Mouse (Mus musculus) midbrain, postnatal 0 days (tissue): ENCODE data around the gene Gm49336. TPM values are rescaled to one million over a fixed set of nuclear protein-coding genes. Genes with fewer than 3 reads are reported as not detected.

ENCODE experiments used
- ATAC-seq: fragments of 200-750 bp; cut with Nextera tagmentation; 2 replicates; pipeline ENCODE4 v1.8.0; 2017; ENCODE audit warnings: moderate number of reproducible peaks, mild to moderate bottlenecking, moderate TSS enrichment, moderate library complexity; ENCODE audit not compliant: low FRiP score
- DNase-seq: peaks from one replicate; pipeline ENCODE4 v3.0.0-alpha.2; 2015; ENCODE audit warnings: low spot score
- H3K27ac ChIP-seq: fragments of 300-500 bp; sonication (generic); 2 replicates; pipeline ENCODE4 v1.5.1; 2014; ENCODE audit warnings: low read depth, mild to moderate bottlenecking, low read length, mixed read lengths
- H3K27me3 ChIP-seq: fragments of 300-500 bp; sonication (generic); 2 replicates; pipeline ENCODE4 v1.6.1; 2014; ENCODE audit warnings: low read length, control low read depth, mixed read lengths; ENCODE audit not compliant: insufficient read depth
- H3K36me3 ChIP-seq: fragments of 300-500 bp; sonication (generic); 2 replicates; pipeline ENCODE4 v1.6.1; 2014; ENCODE audit warnings: low read length, control low read depth, mixed read lengths; ENCODE audit not compliant: insufficient read depth
- H3K4me1 ChIP-seq: fragments of 300-500 bp; sonication (generic); 2 replicates; pipeline ENCODE4 v1.6.1; 2014; ENCODE audit warnings: mild to moderate bottlenecking, control low read depth, antibody characterized with exemption, low read length, mixed read lengths; ENCODE audit not compliant: insufficient read depth
- H3K4me2 ChIP-seq: fragments of 300-500 bp; sonication (generic); 2 replicates; pipeline ENCODE4 v1.6.1; 2014; ENCODE audit warnings: low read depth, mild to moderate bottlenecking, low read length, mixed read lengths; ENCODE audit not compliant: poor library complexity, severe bottlenecking
- H3K4me3 ChIP-seq: fragments of 300-500 bp; sonication (generic); 2 replicates; pipeline ENCODE4 v1.5.1; 2014; ENCODE audit warnings: low read depth, mild to moderate bottlenecking, low read length, moderate library complexity
- H3K9ac ChIP-seq: fragments of 300-500 bp; sonication (generic); replicated peaks from 2 replicates; pipeline ENCODE4 v1.6.1; 2014; ENCODE audit warnings: mild to moderate bottlenecking, low read length, moderate library complexity, mixed read lengths; ENCODE audit not compliant: poor library complexity, severe bottlenecking
- H3K9me3 ChIP-seq: fragments of 300-500 bp; sonication (generic); 2 replicates; pipeline ENCODE4 v1.6.1; 2016; ENCODE audit warnings: low read length, control low read depth
- CTCF ChIP-seq: IDR thresholded peaks from 2 replicates; pipeline ENCODE4 v1.5.1; 2016; ENCODE audit warnings: antibody characterized with exemption, mild to moderate bottlenecking
- whole genome bisulfite sequencing: fragments of 180-500 bp; shearing (Covaris S2); extraction: QIAGEN DNeasy Blood & Tissue Kit; methylation state at CpG from one replicate; pipeline ENCODE4 v1.1.7; 2014; 5-methylcytosine and 5-hydroxymethylcytosine counted together
- polyA plus RNA-seq: library from polyadenylated mRNA; unstranded; fragments of >200 nt; fragmentation: Nextera tagmentation; extraction: Ambion mirVana; gene quantifications from 2 replicates; pipeline ENCODE4 v1.2.1, GENCODE M21; 2015
- total RNA-seq: library from RNA; depleted of rRNA; stranded (reverse); fragments of >200 nt; gene quantifications from 2 replicates; pipeline ENCODE4 v1.2.3, GENCODE M21; 2014

Gm49336 gene
- total and polyA plus RNA-seq, 2 experiments from 2014 or later = 36.9 to 115 TPM

GRCm38 (mm10) chr14:60216125-60216524 is 35.2 kb downstream of the Gm49336 start:
- H3K36me3 ChIP-seq = peaks cover 6% of the 10 kb centered on the region; the same call in 1 of the 2 replicates
- WGBS = 100% methylated on average over 1 of the region's 1 CpGs

GRCm38 (mm10) chr14:60215000-60215399 is 36.3 kb downstream of the Gm49336 start:
- Histone ChIP-seq H3K9ac (no peak overlapping the region), H3K36me3 (peaks cover 4% of the 10 kb centered on the region; the same call in 1 of the 2 replicates), H3K4me3 (no peak overlapping the region), H3K4me2 (no peak overlapping the region), H3K27ac (no peak overlapping the region), H3K27me3 (no peaks in the 10 kb centered on the region), H3K9me3 (no peaks in the 10 kb centered on the region), H3K4me1 (no peaks in the 10 kb centered on the region)
- no peak for TF ChIP-seq CTCF
- WGBS = 96% methylated on average over 3 of the region's 3 CpGs
- ATAC-seq (no peak), DNase-seq (no peak)

More at GRCm38 (mm10) chr14:60216125-60216524, 35.2 kb downstream of the Gm49336 start:
- H3K4me3 ChIP-seq = no peak overlapping the region
- H3K9ac ChIP-seq = no peak overlapping the region
- no peaks in the 10 kb centered on the region for H3K27me3 ChIP-seq
- H3K27ac ChIP-seq = no peak overlapping the region
- ATAC-seq (no peak), DNase-seq (no peak)
- no peaks in the 10 kb centered on the region for H3K9me3 ChIP-seq
- H3K4me1 ChIP-seq = no peaks in the 10 kb centered on the region
- H3K4me2 ChIP-seq = no peak overlapping the region
- TF ChIP-seq CTCF = no peak

- Histone ChIP-seq H3K4me3 (no peak overlapping the region), H3K9ac (no peak overlapping the region), H3K9me3 (no peaks in the 10 kb centered on the region), H3K36me3 (no peaks in the 10 kb centered on the region), H3K4me1 (no peaks in the 10 kb centered on the region), H3K4me2 (no peak overlapping the region), H3K27me3 (no peaks in the 10 kb centered on the region), H3K27ac (no peak overlapping the region)
- 82% methylated on average over 1 of the region's 1 CpGs for WGBS
- no peak for TF ChIP-seq CTCF
- DNase-seq (no peak), ATAC-seq (no peak)
Measured at GRCm38 (mm10) chr14:60214040-60214439, 37.3 kb downstream of the Gm49336 start.

GRCm38 (mm10) chr14:60209166-60209565 is 42.1 kb downstream of the Gm49336 start:
- Histone ChIP-seq H3K4me3 (no peak overlapping the region), H3K9me3 (no peaks in the 10 kb centered on the region), H3K27ac (no peak overlapping the region), H3K4me2 (no peak overlapping the region), H3K9ac (no peak overlapping the region), H3K27me3 (no peaks in the 10 kb centered on the region), H3K4me1 (no peaks in the 10 kb centered on the region), H3K36me3 (no peaks in the 10 kb centered on the region)
- DNase-seq (no peak), ATAC-seq (no peak)
- no peak for TF ChIP-seq CTCF
- WGBS = 94% methylated on average over 7 of the region's 7 CpGs

- Histone ChIP-seq H3K27me3 (no peaks in the 10 kb centered on the region), H3K27ac (no peak overlapping the region), H3K4me1 (no peaks in the 10 kb centered on the region), H3K9ac (no peak overlapping the region), H3K36me3 (no peaks in the 10 kb centered on the region), H3K4me2 (no peak overlapping the region), H3K4me3 (no peak overlapping the region), H3K9me3 (no peaks in the 10 kb centered on the region)
- DNase-seq (no peak), ATAC-seq (no peak)
- no peak for TF ChIP-seq CTCF
- WGBS = 93% methylated on average over 6 of the region's 6 CpGs
Measured at GRCm38 (mm10) chr14:60204993-60205392, 46.3 kb downstream of the Gm49336 start.

- 79% methylated on average over 7 of the region's 7 CpGs for WGBS
- no peak within 1 kb of the TSS for H3K4me3 ChIP-seq
- H3K36me3 ChIP-seq = no peaks in the 10 kb centered on the region
- H3K9ac ChIP-seq = no peak within 1 kb of the TSS
- no peaks in the 10 kb centered on the region for H3K27me3 ChIP-seq
- H3K27ac ChIP-seq = no peak within 1 kb of the TSS
- DNase-seq (no peak), ATAC-seq (no peak)
- no peaks in the 10 kb centered on the region for H3K4me1 ChIP-seq
- H3K9me3 ChIP-seq = no peaks in the 10 kb centered on the region
- TF ChIP-seq CTCF = no peak
- H3K4me2 ChIP-seq = no peak within 1 kb of the TSS
Measured at GRCm38 (mm10) chr14:60196884-60197283, 54.4 kb downstream of the Gm49336 start, which contains the start of gene Atp8a2. Gene Atp8a2 (minus strand): TSS chr14:60197179.
